Mouse (Mus musculus) cortical plate, adult 2 months (tissue): ENCODE measurements around the gene Clasp2.

ENCODE experiments used
- CTCF ChIP-seq: fragments of 200-500 bp; IDR thresholded peaks from 2 replicates; pipeline ENCODE4 v1.5.1; 2011; ENCODE audit warnings: mild to moderate bottlenecking, control low read depth, low read length; ENCODE audit not compliant: insufficient read depth; ENCODE audit errors: extremely low read depth
- POLR2A ChIP-seq: fragments of 200-500 bp; IDR thresholded peaks from 2 replicates; pipeline ENCODE4 v1.6.1; 2011; ENCODE audit warnings: mild to moderate bottlenecking, low read length, control low read depth; ENCODE audit not compliant: insufficient read depth; ENCODE audit errors: extremely low read depth

GRCm38 (mm10) chr9:113763123-113763522 is 21.9 kb downstream of the Clasp2 start:
- TF ChIP-seq POLR2A, result no peak
- TF ChIP-seq CTCF, result no peak
